Mouse (Mus musculus): ENCODE measurements around the gene Gpc4. TPM values are rescaled to one million over a fixed set of nuclear protein-coding genes. Genes with fewer than 3 reads are reported as not detected.

Gene Gpc4
- total RNA-seq, 1 experiment from 2014 or later, result 2.4 TPM

- ATAC-seq (replicated peaks; ENCODE audit: low read depth, poor library complexity, severe bottlenecking), result no peak
Observed at GRCm38 (mm10) chrX:52151555-52151954, 13.5 kb downstream of the Gpc4 start.

- no peak; the same call in 1 of the 2 replicates for ATAC-seq (replicated peaks; ENCODE audit: low read depth, poor library complexity, severe bottlenecking)
Observed at GRCm38 (mm10) chrX:52151100-52151499, 14.0 kb downstream of the Gpc4 start.

- ATAC-seq (replicated peaks; ENCODE audit: low read depth, poor library complexity, severe bottlenecking), result no peak
Observed at GRCm38 (mm10) chrX:52145563-52145962, 19.5 kb downstream of the Gpc4 start.

GRCm38 (mm10) chrX:52144491-52144890 lies 20.6 kb downstream of the Gpc4 start:
- ATAC-seq (replicated peaks; ENCODE audit: low read depth, poor library complexity, severe bottlenecking), result no peak

GRCm38 (mm10) chrX:52140316-52140715 lies 24.7 kb downstream of the Gpc4 start:
- no peak for ATAC-seq (replicated peaks; ENCODE audit: low read depth, poor library complexity, severe bottlenecking)

GRCm38 (mm10) chrX:52138461-52139075 lies 26.5 kb downstream of the Gpc4 start:
- no peak for ATAC-seq (replicated peaks; ENCODE audit: low read depth, poor library complexity, severe bottlenecking)

GRCm38 (mm10) chrX:52138033-52138432 lies 27.0 kb downstream of the Gpc4 start:
- ATAC-seq (replicated peaks; ENCODE audit: low read depth, poor library complexity, severe bottlenecking), result no peak

GRCm38 (mm10) chrX:52136525-52136924 lies 28.5 kb downstream of the Gpc4 start:
- ATAC-seq (replicated peaks; ENCODE audit: low read depth, poor library complexity, severe bottlenecking), result no peak

GRCm38 (mm10) chrX:52129604-52130003 lies 35.4 kb downstream of the Gpc4 start:
- no peak for ATAC-seq (replicated peaks; ENCODE audit: low read depth, poor library complexity, severe bottlenecking)

- no peak for ATAC-seq (replicated peaks; ENCODE audit: low read depth, poor library complexity, severe bottlenecking)
Observed at GRCm38 (mm10) chrX:52128794-52129193, 36.3 kb downstream of the Gpc4 start.

GRCm38 (mm10) chrX:52113651-52114050 lies 51.4 kb downstream of the Gpc4 start:
- no peak for ATAC-seq (replicated peaks; ENCODE audit: low read depth, poor library complexity, severe bottlenecking)

GRCm38 (mm10) chrX:52109663-52110062 lies 55.4 kb downstream of the Gpc4 start:
- ATAC-seq (replicated peaks; ENCODE audit: low read depth, poor library complexity, severe bottlenecking), result no peak

GRCm38 (mm10) chrX:52108966-52109365 lies 56.1 kb downstream of the Gpc4 start:
- no peak for ATAC-seq (replicated peaks; ENCODE audit: low read depth, poor library complexity, severe bottlenecking)

- no peak for ATAC-seq (replicated peaks; ENCODE audit: low read depth, poor library complexity, severe bottlenecking)
Observed at GRCm38 (mm10) chrX:52103771-52104170, 61.3 kb downstream of the Gpc4 start.

GRCm38 (mm10) chrX:52101940-52102339 lies 63.1 kb downstream of the Gpc4 start:
- ATAC-seq (replicated peaks; ENCODE audit: low read depth, poor library complexity, severe bottlenecking), result no peak

- ATAC-seq (replicated peaks; ENCODE audit: low read depth, poor library complexity, severe bottlenecking), result peak; percentile 58; the same call in 1 of the 2 replicates
Observed at GRCm38 (mm10) chrX:52101445-52101844, 63.6 kb downstream of the Gpc4 start.

GRCm38 (mm10) chrX:52087726-52088348 lies 77.2 kb downstream of the Gpc4 start:
- no peak; the same call in 1 of the 2 replicates for ATAC-seq (replicated peaks; ENCODE audit: low read depth, poor library complexity, severe bottlenecking)

- no peak for ATAC-seq (replicated peaks; ENCODE audit: low read depth, poor library complexity, severe bottlenecking)
Observed at GRCm38 (mm10) chrX:52086885-52087573, 78.0 kb downstream of the Gpc4 start.

- ATAC-seq (replicated peaks; ENCODE audit: low read depth, poor library complexity, severe bottlenecking), result no peak
Observed at GRCm38 (mm10) chrX:52083557-52083956, 81.5 kb downstream of the Gpc4 start.

GRCm38 (mm10) chrX:52072410-52072809 lies 92.6 kb downstream of the Gpc4 start:
- no peak for ATAC-seq (replicated peaks; ENCODE audit: low read depth, poor library complexity, severe bottlenecking)

- ATAC-seq (replicated peaks; ENCODE audit: low read depth, poor library complexity, severe bottlenecking), result no peak
Observed at GRCm38 (mm10) chrX:52053416-52053815, 111.6 kb downstream of the Gpc4 start.
